Mouse (Mus musculus): Measurements from ENCODE around the gene Slc31a1.

GRCm38 (mm10) chr4:62326111-62326510 lies 34.4 kb upstream of the Slc31a1 start:
- TF ChIP-seq CTCF (IDR thresholded peaks at IDR 0.05; ENCODE audit: low read depth) (no peak), EP300 (IDR thresholded peaks at IDR 0.05; ENCODE audit: low read depth) (no peak)
